Mouse (Mus musculus): ENCODE measurements around the gene Zbtb45. TPM values are rescaled to one million over a fixed set of nuclear protein-coding genes. Genes with fewer than 3 reads are reported as not detected.
A peak's percentile ranks its signal among the peaks of the same experiment; 100 is the strongest.

Zbtb45 gene
- polyA plus RNA-seq, 1 experiment from 2014 or later: 29.6 TPM

GRCm38 (mm10) chr7:12978931-12979722 is 30.7 kb downstream of the Zbtb45 start:
- Histone ChIP-seq H3K4me1 (ENCODE audit: control insufficient read depth, insufficient read depth, low read length) (0 out of 2 replicates have a peak, but pooled peaks cover 6% of the 10 kb centered on the region), H3K27ac (ENCODE audit: low read depth, low read length) (no peak overlapping the region; the same call in 1 of the 2 replicates), H3K9ac (ENCODE audit: low read depth, low read length) (peak overlapping the region; percentile 68; the same call in 1 of the 2 replicates), H3K4me3 (ENCODE audit: low read length) (peak overlapping the region; percentile 65), H3K36me3 (ENCODE audit: control insufficient read depth, insufficient read depth, low read length) (no peaks in the 10 kb centered on the region; the same call in 1 of the 2 replicates), H3K9me3 (ENCODE audit: control insufficient read depth, low read length) (no peaks in the 10 kb centered on the region), H3K4me2 (replicated peaks; ENCODE audit: low read depth, low read length) (peak overlapping the region; percentile 81), H3K27me3 (ENCODE audit: control insufficient read depth, insufficient read depth, low read length) (no peaks in the 10 kb centered on the region)
- no peak for ATAC-seq (ENCODE audit: low FRiP score, low TSS enrichment)
- 76% methylated on average over 18 of the region's 18 CpGs for WGBS

- Histone ChIP-seq H3K4me3 (ENCODE audit: low read length) (peak within 1 kb of the TSS; percentile 65), H3K9ac (ENCODE audit: low read depth, low read length) (peak within 1 kb of the TSS; percentile 68), H3K27me3 (ENCODE audit: control insufficient read depth, insufficient read depth, low read length) (no peaks in the 10 kb centered on the region), H3K36me3 (ENCODE audit: control insufficient read depth, insufficient read depth, low read length) (peaks cover 3% of the 10 kb centered on the region; the same call in 1 of the 2 replicates), H3K27ac (ENCODE audit: low read depth, low read length) (peak within 1 kb of the TSS; percentile 80), H3K9me3 (ENCODE audit: control insufficient read depth, low read length) (no peaks in the 10 kb centered on the region), H3K4me2 (replicated peaks; ENCODE audit: low read depth, low read length) (peak within 1 kb of the TSS; percentile 81), H3K4me1 (ENCODE audit: control insufficient read depth, insufficient read depth, low read length) (0 out of 2 replicates have a peak, but pooled peaks cover 6% of the 10 kb centered on the region)
- WGBS: under 1% methylated on average over 49 of the region's 49 CpGs
- peak; percentile 98 for ATAC-seq (ENCODE audit: low FRiP score, low TSS enrichment)
Observed at GRCm38 (mm10) chr7:12977682-12978389, 32.0 kb downstream of the Zbtb45 start, which contains the start of gene Zfp446. TSS of gene Zfp446 (plus strand) at chr7:12977848.

- H3K27ac ChIP-seq (ENCODE audit: low read depth, low read length): no peak overlapping the region
- 97% methylated on average over 25 of the region's 25 CpGs for WGBS
- peaks cover 7% of the 10 kb centered on the region; the same call in 1 of the 2 replicates for H3K4me1 ChIP-seq (ENCODE audit: control insufficient read depth, insufficient read depth, low read length)
- no peak for ATAC-seq (ENCODE audit: low FRiP score, low TSS enrichment)
- H3K27me3 ChIP-seq (ENCODE audit: control insufficient read depth, insufficient read depth, low read length): no peaks in the 10 kb centered on the region
- H3K9ac ChIP-seq (ENCODE audit: low read depth, low read length): no peak overlapping the region
- H3K4me2 ChIP-seq (replicated peaks; ENCODE audit: low read depth, low read length): no peak overlapping the region
- H3K36me3 ChIP-seq (ENCODE audit: control insufficient read depth, insufficient read depth, low read length): peaks cover 40% of the 10 kb centered on the region
- no peaks in the 10 kb centered on the region for H3K9me3 ChIP-seq (ENCODE audit: control insufficient read depth, low read length)
- no peak overlapping the region for H3K4me3 ChIP-seq (ENCODE audit: low read length)
Observed at GRCm38 (mm10) chr7:12970906-12971305, 38.9 kb downstream of the Zbtb45 start.

- ATAC-seq (ENCODE audit: low FRiP score, low TSS enrichment): peak; percentile 67
- H3K4me2 ChIP-seq (replicated peaks; ENCODE audit: low read depth, low read length): peak overlapping the region; percentile 94
- under 1% methylated on average over 29 of the region's 29 CpGs for WGBS
Observed at GRCm38 (mm10) chr7:12966104-12966845, 43.6 kb downstream of the Zbtb45 start.

GRCm38 (mm10) chr7:12965678-12966091 is 44.1 kb downstream of the Zbtb45 start, which contains the start of gene Zfp324:
TSS of gene Zfp324 (plus strand) at chr7:12965838.
- Histone ChIP-seq H3K4me1 (ENCODE audit: control insufficient read depth, insufficient read depth, low read length) (peaks cover 16% of the 10 kb centered on the region; the same call in 1 of the 2 replicates), H3K36me3 (ENCODE audit: control insufficient read depth, insufficient read depth, low read length) (peaks cover 22% of the 10 kb centered on the region), H3K9ac (ENCODE audit: low read depth, low read length) (peak within 1 kb of the TSS; percentile 89), H3K4me3 (ENCODE audit: low read length) (peak within 1 kb of the TSS; percentile 90), H3K4me2 (replicated peaks; ENCODE audit: low read depth, low read length) (peak within 1 kb of the TSS; percentile 94), H3K27me3 (ENCODE audit: control insufficient read depth, insufficient read depth, low read length) (no peaks in the 10 kb centered on the region), H3K27ac (ENCODE audit: low read depth, low read length) (peak within 1 kb of the TSS; percentile 86), H3K9me3 (ENCODE audit: control insufficient read depth, low read length) (no peaks in the 10 kb centered on the region)
- 1% methylated on average over 23 of the region's 23 CpGs for WGBS
- ATAC-seq (ENCODE audit: low FRiP score, low TSS enrichment): peak; percentile 90

More at GRCm38 (mm10) chr7:12966104-12966845, 43.6 kb downstream of the Zbtb45 start:
- Histone ChIP-seq H3K4me3 (ENCODE audit: low read length) (peak overlapping the region; percentile 90), H3K9me3 (ENCODE audit: control insufficient read depth, low read length) (no peaks in the 10 kb centered on the region), H3K27me3 (ENCODE audit: control insufficient read depth, insufficient read depth, low read length) (no peaks in the 10 kb centered on the region), H3K36me3 (ENCODE audit: control insufficient read depth, insufficient read depth, low read length) (peaks cover 28% of the 10 kb centered on the region), H3K27ac (ENCODE audit: low read depth, low read length) (peak overlapping the region; percentile 86), H3K4me1 (ENCODE audit: control insufficient read depth, insufficient read depth, low read length) (peaks cover 12% of the 10 kb centered on the region; the same call in 1 of the 2 replicates), H3K9ac (ENCODE audit: low read depth, low read length) (peak overlapping the region; percentile 89)

GRCm38 (mm10) chr7:12961511-12962141 is 48.2 kb downstream of the Zbtb45 start:
- Histone ChIP-seq H3K9ac (ENCODE audit: low read depth, low read length) (peak overlapping the region; percentile 57), H3K27me3 (ENCODE audit: control insufficient read depth, insufficient read depth, low read length) (no peaks in the 10 kb centered on the region), H3K9me3 (ENCODE audit: control insufficient read depth, low read length) (no peaks in the 10 kb centered on the region), H3K4me3 (ENCODE audit: low read length) (peak overlapping the region; percentile 48), H3K36me3 (ENCODE audit: control insufficient read depth, insufficient read depth, low read length) (no peaks in the 10 kb centered on the region), H3K4me2 (replicated peaks; ENCODE audit: low read depth, low read length) (peak overlapping the region; percentile 68), H3K27ac (ENCODE audit: low read depth, low read length) (peak overlapping the region; percentile 75), H3K4me1 (ENCODE audit: control insufficient read depth, insufficient read depth, low read length) (peaks cover 10% of the 10 kb centered on the region; the same call in 1 of the 2 replicates)
- ATAC-seq (ENCODE audit: low FRiP score, low TSS enrichment): peak; percentile 58
- 3% methylated on average over 29 of the region's 29 CpGs for WGBS

- H3K27me3 ChIP-seq (ENCODE audit: control insufficient read depth, insufficient read depth, low read length): no peaks in the 10 kb centered on the region
- WGBS: 29% methylated on average over 4 of the region's 4 CpGs
Observed at GRCm38 (mm10) chr7:12959718-12960117, 50.1 kb downstream of the Zbtb45 start.

GRCm38 (mm10) chr7:12958948-12959347 is 50.9 kb downstream of the Zbtb45 start:
- no peaks in the 10 kb centered on the region for H3K36me3 ChIP-seq (ENCODE audit: control insufficient read depth, insufficient read depth, low read length)

More at GRCm38 (mm10) chr7:12959718-12960117, 50.1 kb downstream of the Zbtb45 start:
- Histone ChIP-seq H3K4me3 (ENCODE audit: low read length) (no peak overlapping the region), H3K9me3 (ENCODE audit: control insufficient read depth, low read length) (no peaks in the 10 kb centered on the region), H3K4me2 (replicated peaks; ENCODE audit: low read depth, low read length) (no peak overlapping the region), H3K36me3 (ENCODE audit: control insufficient read depth, insufficient read depth, low read length) (no peaks in the 10 kb centered on the region), H3K4me1 (ENCODE audit: control insufficient read depth, insufficient read depth, low read length) (peaks cover 5% of the 10 kb centered on the region; the same call in 1 of the 2 replicates), H3K9ac (ENCODE audit: low read depth, low read length) (no peak overlapping the region), H3K27ac (ENCODE audit: low read depth, low read length) (no peak overlapping the region)
- no peak for ATAC-seq (ENCODE audit: low FRiP score, low TSS enrichment)

More at GRCm38 (mm10) chr7:12958948-12959347, 50.9 kb downstream of the Zbtb45 start:
- Histone ChIP-seq H3K4me2 (replicated peaks; ENCODE audit: low read depth, low read length) (no peak overlapping the region), H3K4me1 (ENCODE audit: control insufficient read depth, insufficient read depth, low read length) (peaks cover 5% of the 10 kb centered on the region; the same call in 1 of the 2 replicates), H3K27me3 (ENCODE audit: control insufficient read depth, insufficient read depth, low read length) (no peaks in the 10 kb centered on the region), H3K4me3 (ENCODE audit: low read length) (no peak overlapping the region), H3K27ac (ENCODE audit: low read depth, low read length) (no peak overlapping the region), H3K9ac (ENCODE audit: low read depth, low read length) (no peak overlapping the region), H3K9me3 (ENCODE audit: control insufficient read depth, low read length) (no peaks in the 10 kb centered on the region)
- WGBS: 76% methylated on average over 4 of the region's 4 CpGs
- ATAC-seq (ENCODE audit: low FRiP score, low TSS enrichment): no peak

Data from kidney, embryonic 14.5 days (tissue).